Mouse (Mus musculus): Measurements from ENCODE around the gene Arl4c. TPM values are rescaled to one million over a fixed set of nuclear protein-coding genes. Genes with fewer than 3 reads are reported as not detected.

Gene Arl4c
- total and polyA plus RNA-seq, 3 experiments, result not detected

GRCm38 (mm10) chr1:88629966-88630488 lies 72.0 kb downstream of the Arl4c start:
- H3K27ac ChIP-seq (ENCODE audit: control insufficient read depth, low read depth, low read length), result no peak overlapping the region
- no peaks in the 10 kb centered on the region for H3K79me2 ChIP-seq (ENCODE audit: control insufficient read depth, insufficient read depth, low read length, poor library complexity)
- H3K4me1 ChIP-seq (ENCODE audit: control insufficient read depth in 1 of 2, insufficient read depth in 2 of 2, low read length in 2 of 2), result no peaks in the 10 kb centered on the region
- H3K36me3 ChIP-seq (ENCODE audit: control insufficient read depth in 1 of 2, insufficient read depth in 2 of 2, low read length in 2 of 2), result no peaks in the 10 kb centered on the region
- H3K9me3 ChIP-seq (replicated peaks; ENCODE audit: insufficient read depth, low read length), result no peaks in the 10 kb centered on the region
- H3K9ac ChIP-seq (ENCODE audit: control insufficient read depth, low read depth, low read length, poor library complexity, severe bottlenecking), result no peak overlapping the region
- DNase-seq (ENCODE audit: low read depth, low spot score), result no peak
- TF ChIP-seq TCF12 (IDR thresholded peaks at IDR 0.05; ENCODE audit: low read depth, low read length), result no peak
- TF ChIP-seq RCOR1 (IDR thresholded peaks at IDR 0.05; ENCODE audit: low read depth, low read length), result no peak
- no peak for TF ChIP-seq ZKSCAN1 (IDR thresholded peaks at IDR 0.05; ENCODE audit: low read depth, low read length)
- no peak for TF ChIP-seq USF2 (IDR thresholded peaks at IDR 0.05; ENCODE audit: borderline replicate concordance in 1 of 2, insufficient read depth in 1 of 2, low read depth in 1 of 2, low read length in 2 of 2)
- TF ChIP-seq ZC3H11A (IDR thresholded peaks at IDR 0.05; ENCODE audit: low read depth, low read length), result no peak
- TF ChIP-seq MEF2A (IDR thresholded peaks at IDR 0.05; ENCODE audit: extremely low read depth, insufficient replicate concordance, low read depth, low read length, poor library complexity, severe bottlenecking), result no peak
- no peak for TF ChIP-seq KAT2A (conservative IDR thresholded peaks at IDR 0.05; ENCODE audit: low read depth, low read length)
- TF ChIP-seq GATA1 (IDR thresholded peaks at IDR 0.05; ENCODE audit: low read depth, low read length), result no peak
- TF ChIP-seq BHLHE40 (IDR thresholded peaks at IDR 0.05; ENCODE audit: borderline replicate concordance, low read depth, low read length), result no peak
- TF ChIP-seq USF1 (IDR thresholded peaks at IDR 0.05; ENCODE audit: low read depth, low read length), result no peak
- TF ChIP-seq NRF1 (IDR thresholded peaks at IDR 0.05; ENCODE audit: insufficient read depth, low read depth, low read length, poor library complexity, severe bottlenecking), result no peak
- TF ChIP-seq TAL1 (IDR thresholded peaks at IDR 0.05; ENCODE audit: low read length), result no peak
- TF ChIP-seq SMC3 (IDR thresholded peaks at IDR 0.05; ENCODE audit: low read depth, low read length), result no peak
- TF ChIP-seq JUND (IDR thresholded peaks at IDR 0.05; ENCODE audit: low read depth, low read length), result no peak
- TF ChIP-seq ETS1 (IDR thresholded peaks at IDR 0.05; ENCODE audit: low read depth, low read length), result no peak
- H3K27me3 ChIP-seq (ENCODE audit: control insufficient read depth in 1 of 2, insufficient read depth in 2 of 2, low read length in 2 of 2), result no peaks in the 10 kb centered on the region
- no peak overlapping the region for H3K4me3 ChIP-seq (ENCODE audit: control insufficient read depth in 1 of 2, insufficient read depth in 1 of 2, low read depth in 2 of 2, low read length in 2 of 2)

- H3K36me3 ChIP-seq (ENCODE audit: control insufficient read depth in 1 of 2, insufficient read depth in 2 of 2, low read length in 2 of 2), result no peaks in the 10 kb centered on the region
- no peaks in the 10 kb centered on the region for H3K79me2 ChIP-seq (ENCODE audit: control insufficient read depth, insufficient read depth, low read length, poor library complexity)
- H3K9me3 ChIP-seq (replicated peaks; ENCODE audit: insufficient read depth, low read length), result no peaks in the 10 kb centered on the region
- no peak for TF ChIP-seq MYC (IDR thresholded peaks at IDR 0.05; ENCODE audit: low read depth, low read length)
- TF ChIP-seq KAT2A (conservative IDR thresholded peaks at IDR 0.05; ENCODE audit: low read depth, low read length), result no peak
- no peak for TF ChIP-seq POLR2A (IDR thresholded peaks at IDR 0.05; ENCODE audit: control insufficient read depth in 1 of 2, insufficient read depth in 1 of 2, low read depth in 1 of 2, low read length in 2 of 2, poor library complexity in 1 of 2)
- no peaks in the 10 kb centered on the region for H3K27me3 ChIP-seq (ENCODE audit: control insufficient read depth in 1 of 2, insufficient read depth in 2 of 2, low read length in 2 of 2)
- DNase-seq (ENCODE audit: low read depth, low spot score), result no peak
- no peak overlapping the region for H3K9ac ChIP-seq (ENCODE audit: control insufficient read depth, low read depth, low read length, poor library complexity, severe bottlenecking)
- H3K27ac ChIP-seq (ENCODE audit: control insufficient read depth, low read depth, low read length), result no peak overlapping the region
- H3K4me1 ChIP-seq (ENCODE audit: control insufficient read depth in 1 of 2, insufficient read depth in 2 of 2, low read length in 2 of 2), result no peaks in the 10 kb centered on the region
- no peak overlapping the region for H3K4me3 ChIP-seq (ENCODE audit: control insufficient read depth in 1 of 2, insufficient read depth in 1 of 2, low read depth in 2 of 2, low read length in 2 of 2)
Measured at GRCm38 (mm10) chr1:88625190-88625589, 76.8 kb downstream of the Arl4c start.

Measured in MEL (cell line).